Mouse (Mus musculus): ENCODE data around the gene Mtx1.
"Not testable (repeated sequence)": the region's sequence is repeated elsewhere in the genome, so short reads cannot be mapped to it uniquely, and the experiment has no call there.

The Mtx1 gene

DNA sequence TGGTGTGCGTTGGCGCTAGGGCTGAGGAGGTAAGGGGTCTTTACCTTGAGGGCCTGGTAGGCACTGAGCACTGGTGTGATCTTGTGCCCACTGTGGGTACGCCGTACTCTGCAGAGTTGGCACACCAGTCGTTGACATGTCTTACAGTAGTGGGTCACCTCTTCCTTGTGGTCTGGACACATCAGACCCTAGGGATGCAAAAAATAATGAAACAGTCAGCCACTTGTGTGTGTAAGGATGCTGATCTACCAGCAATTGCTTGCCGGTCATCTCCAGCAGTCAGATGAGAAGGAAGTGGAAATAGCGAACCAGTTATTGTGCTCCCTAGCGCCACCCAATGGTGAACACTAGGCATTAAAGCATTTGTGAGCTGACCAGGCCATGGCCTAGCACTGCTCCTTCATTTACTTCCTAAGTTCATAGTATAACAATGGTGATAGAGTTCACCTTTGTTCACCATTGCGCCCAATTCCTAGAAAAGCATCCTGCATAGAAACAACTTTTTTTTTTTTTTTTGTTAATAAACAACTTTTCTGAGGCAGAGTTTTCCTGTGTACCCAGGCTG, 15.5 kb upstream of the Mtx1 start:
- no peak for DNase-seq (ENCODE audit: low spot score in 2 of 2)

DNA sequence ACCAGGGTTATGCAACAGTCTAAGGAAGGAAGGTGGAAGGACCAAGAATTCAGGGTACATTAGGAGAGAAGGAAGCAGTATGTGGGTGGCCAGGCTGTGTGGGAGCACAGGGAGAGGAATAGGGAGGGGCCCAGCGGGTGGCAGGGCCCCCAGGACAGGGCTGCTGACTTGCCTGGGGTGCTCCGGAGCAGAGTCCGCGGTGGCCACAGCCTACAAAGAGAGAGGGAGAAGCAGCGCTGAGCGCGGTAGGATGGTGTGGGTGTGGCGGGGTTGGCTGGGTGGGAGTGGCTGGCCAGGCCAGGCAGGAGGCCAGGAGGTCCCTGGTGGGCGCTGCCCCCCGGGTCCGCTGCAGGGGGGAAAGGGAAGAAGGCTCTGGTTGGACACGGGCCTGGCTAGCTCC, 11.6 kb upstream of the Mtx1 start:
- DNase-seq (ENCODE audit: low spot score in 2 of 2) = no peak

DNA sequence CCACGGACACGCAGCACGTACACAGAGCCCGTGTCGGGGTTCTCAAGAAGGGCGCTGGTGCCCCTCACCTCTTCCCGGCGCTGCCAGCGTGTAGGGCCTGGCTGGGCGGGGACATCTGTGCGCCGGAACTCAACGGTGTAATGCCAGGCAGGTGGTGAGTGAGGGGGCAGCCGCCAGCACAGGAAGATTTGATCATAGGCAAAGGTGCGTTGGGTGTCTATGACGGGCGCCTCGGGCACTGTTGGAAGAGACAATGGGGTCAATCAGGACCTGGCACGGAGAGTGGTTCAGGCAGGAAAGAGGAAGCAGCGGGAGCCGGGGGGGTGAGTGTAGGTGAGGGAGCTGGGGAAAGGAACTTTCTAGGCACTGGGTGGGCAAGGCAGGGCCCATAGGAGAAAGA, 10.8 kb upstream of the Mtx1 start:
- DNase-seq (ENCODE audit: low spot score in 2 of 2) = no peak

DNA sequence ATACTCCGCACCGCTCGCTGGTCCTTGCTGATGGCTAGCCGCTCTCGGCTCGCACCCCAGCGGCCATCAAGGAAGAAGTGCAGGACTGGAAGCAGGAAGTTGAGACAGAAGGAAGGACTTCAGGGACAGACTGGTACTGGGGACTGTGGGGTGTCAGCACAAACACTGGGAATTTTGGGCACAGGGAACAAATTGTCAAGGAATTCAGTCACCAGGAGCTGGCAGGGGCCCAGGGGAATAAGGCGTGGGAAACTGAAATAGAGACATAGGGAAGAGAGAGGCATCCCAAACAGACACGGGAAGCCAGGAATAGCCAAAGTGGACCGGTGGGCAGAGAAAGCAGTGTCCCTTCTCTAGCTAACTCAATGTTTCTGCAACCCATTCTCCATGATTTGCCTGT, 9.6 kb upstream of the Mtx1 start:
- no peak for DNase-seq (ENCODE audit: low spot score in 2 of 2)

DNA sequence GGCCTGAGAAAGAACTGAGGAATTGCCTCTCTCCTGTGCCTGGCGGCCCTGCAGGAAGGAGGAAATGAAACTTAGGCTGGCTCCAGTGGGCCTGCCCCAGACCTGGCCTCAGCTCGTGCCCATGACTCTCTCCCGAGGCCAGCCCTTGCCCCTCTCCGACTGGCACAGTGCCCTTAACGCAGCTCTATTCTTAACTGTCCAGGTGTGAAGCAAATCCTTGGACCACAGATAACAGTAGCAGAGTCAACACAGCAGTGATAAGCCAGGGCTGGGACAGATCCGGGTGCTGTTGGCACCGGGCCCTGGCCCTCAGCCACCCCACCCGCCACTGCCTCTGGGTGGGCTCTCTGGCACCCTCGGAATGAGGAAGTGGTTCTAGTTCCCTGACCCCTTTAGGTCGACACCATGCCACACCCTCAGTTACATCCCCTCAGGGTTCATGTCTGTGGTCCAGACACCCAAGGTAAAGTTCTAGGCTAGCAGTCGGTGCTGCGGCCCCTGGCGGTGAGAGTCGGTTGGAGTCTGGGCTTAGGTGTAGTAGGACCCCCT, 6.7 kb upstream of the Mtx1 start:
- no peak for DNase-seq (ENCODE audit: low spot score in 2 of 2)

DNA sequence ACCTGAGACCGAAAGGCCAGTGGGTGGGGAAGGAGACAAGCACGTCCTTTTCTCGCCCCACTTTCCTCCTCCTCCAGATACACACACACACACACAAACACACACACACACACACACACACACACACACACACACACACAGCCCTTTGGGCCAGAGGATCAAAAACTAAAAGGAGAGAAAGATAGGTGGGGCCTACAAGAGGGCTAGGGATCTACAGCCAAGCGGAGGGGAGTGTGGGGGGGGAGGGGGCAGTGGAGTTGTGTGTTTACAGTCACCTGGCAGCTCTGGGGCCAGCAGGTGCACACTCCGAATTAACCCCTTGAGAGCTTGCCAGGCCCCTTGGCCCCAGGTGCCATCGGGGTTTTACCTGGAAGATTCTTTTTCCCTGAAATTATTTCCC, 5.7 kb upstream of the Mtx1 start:
- no peak for DNase-seq (ENCODE audit: low spot score in 2 of 2)

DNA sequence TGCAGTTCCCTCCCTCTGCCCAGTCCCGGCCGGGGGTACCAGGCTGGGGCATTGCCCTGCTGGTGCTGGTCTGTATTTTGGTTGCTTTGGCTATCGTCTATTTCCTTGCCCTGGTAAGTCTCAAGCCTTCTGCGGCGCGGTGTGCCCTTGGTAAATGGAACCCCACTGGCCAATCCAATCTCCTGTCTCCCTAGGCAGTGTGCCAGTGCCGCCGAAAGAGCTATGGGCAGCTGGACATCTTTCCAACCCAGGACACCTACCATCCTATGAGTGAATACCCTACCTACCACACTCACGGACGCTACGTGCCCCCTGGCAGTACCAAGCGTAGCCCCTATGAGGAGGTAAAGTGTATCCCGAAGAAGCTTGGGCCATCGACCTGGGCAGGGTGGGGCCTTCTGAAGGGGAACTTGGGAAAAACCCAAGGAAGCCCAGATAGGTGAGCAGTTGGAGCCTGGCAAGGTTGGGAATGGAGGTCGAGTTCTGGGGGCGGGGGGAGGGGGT, 4.9 kb upstream of the Mtx1 start:
- no peak for DNase-seq (ENCODE audit: low spot score in 2 of 2)

DNA sequence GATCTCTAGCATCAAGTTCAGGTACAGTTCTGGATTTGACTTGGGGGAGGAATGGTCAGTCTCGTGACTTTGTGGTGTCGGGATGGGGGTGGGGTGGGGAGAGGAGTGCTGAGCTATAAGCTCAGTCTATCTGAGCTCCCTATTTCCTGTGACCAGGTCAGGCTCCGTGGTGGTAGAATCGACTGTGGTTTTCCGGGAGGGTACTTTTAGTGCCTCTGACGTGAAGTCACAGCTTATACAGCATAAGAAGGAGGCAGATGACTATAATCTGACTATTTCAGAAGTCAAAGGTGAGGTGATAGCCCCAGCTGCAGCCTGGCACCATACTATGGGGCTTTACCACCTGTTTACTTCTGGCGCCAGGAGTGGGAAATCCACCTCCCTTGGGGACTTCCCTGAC, 4.5 kb upstream of the Mtx1 start:
- DNase-seq (ENCODE audit: low spot score in 2 of 2) = no peak

DNA sequence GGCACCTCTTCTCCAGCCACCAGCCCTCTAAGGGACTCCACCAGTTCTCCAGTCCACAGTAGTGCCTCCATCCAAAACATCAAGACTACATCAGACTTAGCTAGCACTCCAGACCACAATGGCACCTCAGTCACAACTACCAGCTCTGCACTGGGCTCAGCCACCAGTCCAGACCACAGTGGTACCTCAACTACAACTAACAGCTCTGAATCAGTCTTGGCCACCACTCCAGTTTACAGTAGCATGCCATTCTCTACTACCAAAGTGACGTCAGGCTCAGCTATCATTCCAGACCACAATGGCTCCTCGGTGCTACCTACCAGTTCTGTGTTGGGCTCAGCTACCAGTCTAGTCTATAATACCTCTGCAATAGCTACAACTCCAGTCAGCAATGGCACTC, 3.7 kb upstream of the Mtx1 start:
- DNase-seq (ENCODE audit: low spot score in 2 of 2) = no peak

DNA sequence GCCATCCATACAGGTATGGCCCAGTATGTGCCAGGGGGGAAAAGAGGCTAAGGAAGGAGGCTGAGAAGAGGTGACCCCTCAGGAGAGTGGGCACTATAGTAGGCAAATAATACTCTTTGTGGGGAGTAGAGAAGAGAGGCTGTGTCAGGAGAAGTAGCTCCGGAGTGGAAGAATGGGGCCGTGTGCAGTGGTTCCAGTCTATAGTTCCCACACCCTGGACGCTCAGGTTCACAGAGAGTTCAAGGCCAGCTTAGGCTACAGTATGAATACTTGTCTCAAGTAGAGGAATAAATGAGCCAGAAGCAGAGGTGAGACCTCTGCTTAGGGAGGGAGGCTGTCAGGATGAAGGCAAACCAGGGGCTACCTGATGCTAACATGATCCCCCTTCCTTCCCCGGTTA, 2.4 kb upstream of the Mtx1 start:
- no peak for DNase-seq (ENCODE audit: low spot score in 2 of 2)

DNA sequence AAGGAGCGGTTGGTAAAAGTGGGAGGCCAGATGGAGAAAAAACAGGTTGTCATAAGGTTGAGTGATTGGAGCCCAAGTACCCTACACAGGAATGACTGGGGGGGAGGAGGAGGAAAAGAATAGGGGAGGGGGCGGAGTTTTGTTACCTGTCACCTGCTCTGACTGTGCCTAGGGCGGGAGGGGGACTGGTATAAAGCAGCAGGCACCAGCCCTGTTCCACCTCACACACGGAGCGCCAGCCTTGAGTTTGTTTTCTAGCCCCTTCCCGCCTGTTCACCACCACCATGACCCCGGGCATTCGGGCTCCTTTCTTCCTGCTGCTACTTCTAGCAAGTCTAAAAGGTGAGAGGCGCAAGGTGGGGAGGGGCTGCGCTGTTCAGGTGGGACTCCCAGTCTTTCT, 1.9 kb upstream of the Mtx1 start, which contains the start of gene Muc1:
Gene Muc1, plus strand, starts transcription at position 222 of the 400 bp plus-strand sequence.
- DNase-seq (ENCODE audit: low spot score in 2 of 2) = no peak

DNA sequence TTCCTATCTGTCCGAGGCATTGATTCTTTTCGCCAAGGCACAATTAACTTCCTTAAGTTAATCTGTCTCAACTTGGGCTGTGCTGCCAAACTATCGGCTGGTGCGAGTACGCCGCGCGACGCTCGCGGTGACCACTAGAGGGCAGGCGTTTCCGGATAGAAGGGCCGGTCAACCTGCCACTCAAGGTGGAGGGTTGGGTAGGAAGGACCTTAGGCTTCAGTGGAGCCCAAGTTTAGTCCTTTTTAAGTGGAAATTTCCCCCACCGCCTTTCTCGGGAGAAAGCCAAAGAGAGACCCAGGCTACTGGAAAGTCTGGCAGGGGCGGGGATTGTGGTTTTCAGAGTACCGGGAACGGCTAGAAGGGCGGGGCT, 1.3 kb upstream of the Mtx1 start:
- DNase-seq (ENCODE audit: low spot score in 2 of 2) = peak; percentile 75 to 89

DNA sequence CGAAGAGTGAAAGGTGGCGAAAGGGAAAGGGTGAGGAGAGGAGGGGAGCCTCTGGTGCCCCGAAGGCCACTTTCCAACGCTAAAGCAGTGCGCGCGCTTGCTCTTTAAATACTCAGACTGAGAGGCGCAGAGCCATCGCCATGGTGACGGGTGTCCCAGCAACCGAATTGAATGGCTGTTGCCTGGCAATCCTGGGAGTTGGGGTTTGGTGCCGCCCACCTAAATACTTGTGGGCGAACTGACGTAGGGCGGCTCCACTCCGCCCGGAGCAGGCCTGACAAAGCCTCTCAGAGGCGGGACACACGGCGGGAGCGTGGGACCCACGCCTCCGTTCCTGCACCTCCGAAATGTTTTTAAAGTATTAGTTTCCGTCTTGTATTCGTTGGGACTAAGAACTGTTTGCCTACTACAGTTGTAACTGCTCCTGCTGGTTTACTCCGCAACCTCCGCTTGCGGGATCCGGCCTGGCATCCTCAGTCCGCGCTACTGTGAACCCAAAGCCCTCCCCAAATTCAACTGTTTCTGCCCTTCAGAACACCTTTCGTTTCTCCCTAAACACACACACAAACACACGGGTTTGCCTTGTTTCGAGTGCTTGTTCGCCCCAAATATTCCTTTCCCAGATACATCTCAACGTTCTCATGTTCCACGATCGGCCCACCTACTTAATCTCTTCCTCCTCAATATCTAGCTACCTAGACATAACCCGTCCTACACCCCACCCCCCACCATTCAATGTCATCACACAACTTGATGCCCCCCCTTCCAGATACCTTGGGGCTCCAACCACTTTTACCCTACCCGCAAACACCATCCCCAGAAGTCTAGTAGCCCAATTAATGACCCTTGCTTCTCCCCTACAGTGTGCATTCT, 655 bp upstream of the Mtx1 start:
- peak in 1 of 2 experiments; percentile 84 for DNase-seq (ENCODE audit: low spot score in 2 of 2)

DNA sequence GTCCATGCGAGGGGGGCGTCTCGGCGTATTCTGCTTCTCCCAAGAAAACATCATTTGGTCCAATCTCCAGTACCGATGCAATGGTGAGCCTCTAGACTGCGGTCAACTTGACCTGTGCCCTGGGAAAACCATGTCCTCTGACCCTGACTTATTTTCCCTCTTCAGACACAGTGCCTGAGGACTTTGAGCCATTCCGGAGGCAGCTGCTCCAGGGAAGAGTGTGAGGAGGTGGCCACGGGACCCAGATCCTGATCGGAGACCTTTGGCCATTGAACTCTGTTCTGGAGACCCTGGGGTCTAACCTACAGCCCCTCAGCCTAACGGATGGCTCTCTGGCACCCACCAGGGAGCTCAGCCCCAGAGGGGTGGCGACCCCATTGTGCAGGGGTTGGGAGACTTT, 527 bp downstream of the Mtx1 start:
- no peak for DNase-seq (ENCODE audit: low spot score in 2 of 2)

DNA sequence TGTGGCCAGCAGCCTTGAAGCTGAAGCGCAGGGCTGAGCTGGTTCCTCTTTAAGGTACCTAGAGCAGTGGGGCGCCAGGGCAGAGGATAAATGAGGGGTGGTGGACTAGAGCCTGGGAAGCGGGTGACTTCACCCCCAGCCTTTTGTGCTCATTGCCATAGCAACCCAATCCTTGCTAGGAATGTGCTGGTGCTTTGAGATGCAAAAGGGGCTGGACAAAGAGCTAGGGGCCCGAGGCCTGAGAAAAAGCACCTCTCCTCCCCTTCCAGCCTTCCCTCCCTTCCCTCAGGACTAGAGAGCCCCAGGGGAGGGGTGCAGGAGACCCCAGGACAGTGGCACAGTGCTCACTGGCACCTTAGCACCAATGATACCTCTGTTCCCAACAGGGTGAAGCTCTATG, 970 bp downstream of the Mtx1 start:
- DNase-seq (ENCODE audit: low spot score in 2 of 2) = no peak

DNA sequence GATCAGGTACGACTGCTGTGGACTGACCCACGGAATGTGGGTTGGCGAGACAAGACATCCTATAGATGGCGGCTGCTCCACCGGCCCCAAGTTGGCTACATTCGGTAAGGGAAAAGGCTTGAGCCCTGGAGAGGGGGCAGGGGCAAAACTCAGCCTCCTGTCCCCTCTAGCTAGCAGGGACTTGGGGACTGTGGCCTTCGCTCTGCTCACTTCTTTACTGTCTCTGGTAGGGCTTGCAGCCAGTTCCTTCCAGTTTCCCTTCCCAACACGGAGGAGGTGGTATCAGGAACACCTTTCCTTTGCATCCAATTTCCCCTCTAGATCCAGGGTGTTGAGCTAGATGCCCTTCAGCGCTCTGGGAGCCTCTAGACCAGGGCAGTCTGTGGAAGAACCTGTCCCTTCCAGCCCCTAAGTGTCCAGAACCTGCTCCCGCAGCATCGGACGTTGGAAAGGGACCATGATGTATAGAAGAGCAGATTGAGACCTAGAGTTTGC, 1.5 kb downstream of the Mtx1 start:
- DNase-seq (ENCODE audit: low spot score in 2 of 2) = no peak

DNA sequence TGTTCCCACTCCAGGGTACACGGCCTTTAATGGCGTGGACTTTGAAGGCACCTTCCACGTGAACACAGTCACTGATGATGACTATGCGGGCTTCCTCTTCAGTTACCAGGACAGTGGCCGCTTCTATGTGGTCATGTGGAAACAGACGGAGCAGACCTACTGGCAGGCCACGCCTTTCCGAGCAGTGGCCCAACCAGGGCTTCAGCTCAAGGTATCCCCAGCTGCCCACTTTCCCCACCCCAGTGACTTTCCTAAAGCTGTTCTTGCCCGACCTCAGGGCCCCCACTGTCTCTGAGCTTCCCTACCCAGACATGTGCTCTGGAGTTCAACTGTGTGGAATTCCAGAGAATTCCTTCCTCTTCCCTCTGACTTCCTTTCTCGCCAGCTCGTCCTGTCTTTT, 2.1 kb downstream of the Mtx1 start:
- DNase-seq (ENCODE audit: low spot score in 2 of 2) = no peak

DNA sequence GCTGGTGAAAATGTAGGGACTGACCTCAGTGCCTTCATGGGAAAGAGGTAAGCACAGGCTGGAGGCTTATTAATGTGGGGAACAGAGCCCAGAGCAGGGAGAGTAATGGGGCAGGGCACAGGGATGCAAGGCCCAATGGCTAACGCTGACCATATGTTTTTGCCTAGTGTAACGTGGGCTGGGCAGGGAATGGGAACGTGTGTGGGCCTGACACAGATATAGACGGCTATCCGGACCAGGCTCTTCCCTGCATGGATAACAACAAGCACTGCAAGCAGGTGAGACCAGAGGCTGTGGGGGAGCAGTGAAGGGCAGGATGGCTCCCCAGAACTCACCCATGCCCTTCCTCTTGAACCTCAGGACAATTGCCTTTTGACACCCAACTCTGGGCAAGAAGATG, 5.7 kb downstream of the Mtx1 start:
- DNase-seq (ENCODE audit: low spot score in 2 of 2) = no peak

DNA sequence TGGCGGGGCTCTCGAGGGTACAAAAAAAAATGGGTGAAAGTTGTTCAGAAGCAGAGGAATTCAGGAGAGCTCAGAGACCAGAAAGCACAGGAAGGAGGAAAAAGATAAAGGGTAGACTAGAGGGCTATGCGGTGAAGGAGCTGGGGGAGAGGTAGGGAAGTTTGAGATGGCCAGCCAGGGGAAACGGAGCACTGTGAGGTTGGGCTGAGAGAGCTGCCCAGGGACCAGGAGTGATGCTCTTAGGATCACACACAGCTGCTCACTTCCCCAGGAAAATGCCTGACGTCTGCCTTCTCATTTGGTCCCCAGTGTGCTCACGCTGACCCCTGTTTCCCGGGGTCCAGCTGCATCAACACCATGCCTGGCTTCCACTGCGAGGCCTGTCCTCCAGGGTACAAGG, 7.3 kb downstream of the Mtx1 start:
- DNase-seq (ENCODE audit: low spot score in 2 of 2) = no peak

DNA sequence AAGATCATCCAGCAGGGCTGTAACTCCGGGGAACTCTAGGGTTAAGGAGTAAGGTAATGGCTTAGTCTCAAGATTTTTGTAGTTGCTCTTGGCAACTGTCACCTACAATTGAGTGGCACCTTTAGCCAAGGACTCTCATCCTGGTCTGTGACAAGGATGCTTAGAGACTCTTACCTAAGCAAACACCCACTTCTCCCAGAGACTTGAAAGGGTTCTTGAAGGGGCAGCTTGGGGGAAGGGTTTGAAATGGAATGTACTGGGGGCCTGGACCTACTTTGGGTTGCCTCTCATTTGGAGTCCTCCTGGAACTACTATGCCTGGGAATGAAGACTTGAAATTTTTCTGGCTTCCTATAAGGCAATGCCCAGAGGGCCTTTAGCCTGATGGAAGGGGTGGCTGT, 8.6 kb downstream of the Mtx1 start:
- no peak for DNase-seq (ENCODE audit: low spot score in 2 of 2)

DNA sequence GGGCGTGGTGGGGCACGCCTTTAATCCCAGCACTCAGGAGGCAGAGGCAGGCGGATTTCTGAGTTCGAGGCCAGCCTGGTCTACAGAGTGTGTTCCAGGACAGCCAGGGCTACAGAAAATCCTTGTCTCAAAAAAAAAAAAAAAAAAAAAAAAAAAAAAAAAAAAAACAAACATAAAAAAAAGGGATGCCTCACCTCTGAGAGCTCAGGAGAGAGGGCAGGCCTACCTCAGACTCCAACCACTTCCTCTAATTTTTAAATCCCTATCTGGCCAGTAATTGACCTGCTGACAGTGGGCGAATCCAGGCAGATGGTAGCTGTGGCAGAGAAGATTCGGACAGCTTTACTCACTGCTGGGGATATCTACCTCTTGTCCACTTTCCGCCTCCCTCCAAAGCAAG, 10.5 kb downstream of the Mtx1 start:
- not testable (repeated sequence) for DNase-seq (ENCODE audit: low spot score in 2 of 2)

DNA sequence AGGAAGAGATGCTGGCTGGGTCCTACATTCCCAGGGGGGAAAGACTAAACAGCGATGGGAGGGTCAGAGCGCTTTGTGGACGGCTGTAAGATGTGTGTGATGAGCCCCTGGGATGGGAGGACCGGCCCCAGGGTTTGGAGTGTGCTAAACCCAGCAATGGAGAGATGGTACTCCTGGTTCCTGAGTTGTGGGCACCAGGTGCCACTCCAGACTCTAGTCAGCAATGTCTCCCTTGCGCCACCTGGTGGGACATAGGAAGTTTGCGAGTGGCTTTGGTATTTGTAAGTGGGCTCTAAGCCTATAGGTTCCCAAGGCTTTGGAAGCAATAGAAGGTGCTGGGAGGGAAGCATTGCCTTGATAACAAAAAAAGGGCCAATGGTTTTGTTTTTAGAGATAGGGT, 11.0 kb downstream of the Mtx1 start:
- DNase-seq (ENCODE audit: low spot score in 2 of 2) = peak; percentile 65 to 75

Data from urinary bladder, adult 18-20 months (tissue).